Mouse (Mus musculus) heart, embryonic 16.5 days (tissue): ENCODE results near the gene Klk1b21. TPM values are rescaled to one million over a fixed set of nuclear protein-coding genes. Genes with fewer than 3 reads are reported as not detected.
"Not testable (repeated sequence)": the region's sequence is repeated elsewhere in the genome, so short reads cannot be mapped to it uniquely, and the experiment has no call there.

Experiments
- ATAC-seq: fragments of 200-750 bp; cut with Nextera tagmentation; replicated peaks from 2 replicates; pipeline ENCODE4 v1.8.0; 2017; ENCODE audit warnings: moderate number of reproducible peaks; ENCODE audit not compliant: insufficient read depth, low FRiP score; ENCODE audit errors: extremely low read depth
- H3K27ac ChIP-seq: fragments of 300-500 bp; sonication (generic); 2 replicates; pipeline ENCODE4 v1.5.1; 2014; ENCODE audit warnings: mild to moderate bottlenecking, low read length, control low read depth, moderate library complexity
- H3K27me3 ChIP-seq: fragments of 300-500 bp; sonication (generic); 2 replicates; pipeline ENCODE4 v1.6.1; 2014; ENCODE audit warnings: low read length, mixed read lengths; ENCODE audit not compliant: control insufficient read depth, insufficient read depth
- H3K36me3 ChIP-seq: fragments of 300-500 bp; sonication (generic); 2 replicates; pipeline ENCODE4 v1.6.1; 2014; ENCODE audit not compliant: control insufficient read depth, insufficient read depth
- H3K4me1 ChIP-seq: fragments of 300-500 bp; sonication (generic); 2 replicates; pipeline ENCODE4 v1.6.1; 2014; ENCODE audit warnings: low read length, mixed read lengths; ENCODE audit not compliant: control insufficient read depth, insufficient read depth
- H3K4me2 ChIP-seq: fragments of 300-500 bp; sonication (generic); 2 replicates; pipeline ENCODE4 v1.6.1; 2014; ENCODE audit warnings: low read depth, mild to moderate bottlenecking, control low read depth, low read length
- H3K4me3 ChIP-seq: fragments of 300-500 bp; sonication (generic); 2 replicates; pipeline ENCODE4 v1.5.1; 2014; ENCODE audit warnings: mild to moderate bottlenecking, control low read depth, low read length
- H3K9ac ChIP-seq: fragments of 300-500 bp; sonication (generic); 2 replicates; pipeline ENCODE4 v1.6.1; 2014; ENCODE audit warnings: low read length, control low read depth
- H3K9me3 ChIP-seq: fragments of 300-500 bp; sonication (generic); replicated peaks from 2 replicates; pipeline ENCODE4 v1.6.1; 2016; ENCODE audit warnings: low read length; ENCODE audit not compliant: control insufficient read depth
- WGBS: fragments of 180-500 bp; shearing (Covaris S2); extraction: QIAGEN DNeasy Blood & Tissue Kit; methylation state at CpG from one replicate; pipeline ENCODE4 v1.1.7; 2014; 5-methylcytosine and 5-hydroxymethylcytosine counted together
- polyA plus RNA-seq: library from polyadenylated mRNA; unstranded; fragments of >200 nt; fragmentation: Nextera tagmentation; extraction: Ambion mirVana; gene quantifications from 2 replicates; pipeline ENCODE4 v1.2.1, GENCODE M21; 2015

Klk1b21 gene
- not detected in 2 replicates for polyA plus RNA-seq

GRCm38 (mm10) chr7:44102028-44102427, at the start of gene Klk1b21:
Gene Klk1b21, plus strand, starts transcription at chr7:44102328.
- ATAC-seq, H3K4me2 ChIP-seq, H3K4me1 ChIP-seq, H3K4me3 ChIP-seq, H3K27ac ChIP-seq, H3K9ac ChIP-seq, H3K9me3 ChIP-seq, H3K27me3 ChIP-seq, H3K36me3 ChIP-seq: not testable (repeated sequence)
- 64% methylated on average over 3 of the region's 3 CpGs for whole genome bisulfite sequencing

- no peaks in the 10 kb centered on the region for H3K36me3 ChIP-seq
- no peak overlapping the region for H3K4me2 ChIP-seq
- no peak overlapping the region for H3K4me3 ChIP-seq
- H3K9me3 ChIP-seq, result peaks cover 2% of the 10 kb centered on the region; the same call in 1 of the 2 replicates
- no peaks in the 10 kb centered on the region for H3K4me1 ChIP-seq
- H3K27me3 ChIP-seq, result no peaks in the 10 kb centered on the region
- 63% methylated on average over 2 of the region's 2 CpGs for WGBS
- H3K27ac ChIP-seq, result no peak overlapping the region
- ATAC-seq, result no peak
- H3K9ac ChIP-seq, result no peak overlapping the region
Measured at GRCm38 (mm10) chr7:44072117-44072516, 30.0 kb upstream of the Klk1b21 start.

GRCm38 (mm10) chr7:44077703-44078102, 24.4 kb upstream of the Klk1b21 start:
- Histone ChIP-seq H3K27me3 (no peaks in the 10 kb centered on the region), H3K9me3 (no peaks in the 10 kb centered on the region; the same call in 1 of the 2 replicates), H3K36me3 (no peaks in the 10 kb centered on the region), H3K27ac (no peak overlapping the region), H3K4me3 (no peak overlapping the region), H3K9ac (no peak overlapping the region), H3K4me2 (no peak overlapping the region), H3K4me1 (no peaks in the 10 kb centered on the region)
- no peak for ATAC-seq
- WGBS, result 69% methylated on average over 1 of the region's 1 CpGs

GRCm38 (mm10) chr7:44096111-44096510, 6.0 kb upstream of the Klk1b21 start:
- Histone ChIP-seq H3K36me3 (no peaks in the 10 kb centered on the region), H3K4me2 (no peak overlapping the region), H3K27ac (no peak overlapping the region), H3K27me3 (no peaks in the 10 kb centered on the region), H3K4me1 (no peaks in the 10 kb centered on the region), H3K9me3 (no peaks in the 10 kb centered on the region), H3K9ac (no peak overlapping the region), H3K4me3 (no peak overlapping the region)
- no peak for ATAC-seq
- 63% methylated on average over 1 of the region's 1 CpGs for WGBS

GRCm38 (mm10) chr7:44112373-44112772, 10.2 kb downstream of the Klk1b21 start, which contains the start of gene Klk1b22:
Gene Klk1b22, plus strand, starts transcription at chr7:44112673.
- H3K36me3 ChIP-seq, result no peaks in the 10 kb centered on the region
- no peaks in the 10 kb centered on the region for H3K9me3 ChIP-seq
- no peak within 1 kb of the TSS for H3K4me3 ChIP-seq
- no peaks in the 10 kb centered on the region for H3K4me1 ChIP-seq
- WGBS, result 52% methylated on average over 3 of the region's 4 CpGs
- H3K4me2 ChIP-seq, result no peak within 1 kb of the TSS
- no peak within 1 kb of the TSS for H3K27ac ChIP-seq
- H3K9ac ChIP-seq, result no peak within 1 kb of the TSS
- no peaks in the 10 kb centered on the region for H3K27me3 ChIP-seq
- ATAC-seq, result no peak

- Histone ChIP-seq H3K4me1 (no peaks in the 10 kb centered on the region), H3K9ac (no peak overlapping the region), H3K36me3 (no peaks in the 10 kb centered on the region), H3K9me3 (no peaks in the 10 kb centered on the region), H3K27me3 (no peaks in the 10 kb centered on the region), H3K4me2 (no peak overlapping the region), H3K4me3 (no peak overlapping the region), H3K27ac (no peak overlapping the region)
- no peak; the same call in 1 of the 2 replicates for ATAC-seq
- WGBS, result 83% methylated on average over 6 of the region's 6 CpGs
Measured at GRCm38 (mm10) chr7:44123445-44123844, 21.3 kb downstream of the Klk1b21 start.

- Histone ChIP-seq H3K9me3 (no peaks in the 10 kb centered on the region), H3K4me3 (no peak within 1 kb of the TSS), H3K27ac (no peak within 1 kb of the TSS), H3K4me1 (no peaks in the 10 kb centered on the region), H3K4me2 (no peak within 1 kb of the TSS), H3K27me3 (no peaks in the 10 kb centered on the region), H3K9ac (no peak within 1 kb of the TSS), H3K36me3 (no peaks in the 10 kb centered on the region)
- ATAC-seq, result no peak
- 80% methylated on average over 3 of the region's 3 CpGs for WGBS
Measured at GRCm38 (mm10) chr7:44136467-44136866, 34.3 kb downstream of the Klk1b21 start, which contains the start of gene Klk1b16. Gene Klk1b16, plus strand, starts transcription at chr7:44136767.

Other genes starting within 250 kb of the Klk1b21 start
- 0.11 and 0.15 TPM in 2 replicates for gene Klk4, start 221.2 kb upstream of the Klk1b21 start, polyA plus RNA-seq
- gene Klk15, start 168.6 kb upstream of the Klk1b21 start, polyA plus RNA-seq, result not detected in 2 replicates
- gene Klk1b8, start 151.7 kb upstream of the Klk1b21 start, polyA plus RNA-seq, result not detected in 2 replicates
- 0.28 TPM in 1 of 2 replicates, not detected in the other for gene Klk1b1, start 135.6 kb upstream of the Klk1b21 start, polyA plus RNA-seq
- not detected in 2 replicates for gene Klk1b9, start 126.3 kb upstream of the Klk1b21 start, polyA plus RNA-seq
- gene Klk1b11, start 106.5 kb upstream of the Klk1b21 start, polyA plus RNA-seq, result 0.17 TPM in 1 of 2 replicates, not detected in the other
- 0.13 TPM in 1 of 2 replicates, not detected in the other for gene Klk1b26, start 90.2 kb upstream of the Klk1b21 start, polyA plus RNA-seq
- gene Klk1b27, start 50.0 kb upstream of the Klk1b21 start, polyA plus RNA-seq, result not detected in 2 replicates
- not detected in 2 replicates for gene Klk1b22, start 10.3 kb downstream of the Klk1b21 start, polyA plus RNA-seq
- not detected in 2 replicates for gene Klk1b16, start 34.4 kb downstream of the Klk1b21 start, polyA plus RNA-seq
- gene Klk1b24, start 85.9 kb downstream of the Klk1b21 start, polyA plus RNA-seq, result not detected in 2 replicates
- not detected in 2 replicates for gene Klk1b3, start 95.9 kb downstream of the Klk1b21 start, polyA plus RNA-seq
- not detected in 2 replicates for gene Klk1b4, start 105.1 kb downstream of the Klk1b21 start, polyA plus RNA-seq
- gene Klk1b5, start 113.6 kb downstream of the Klk1b21 start, polyA plus RNA-seq, result not detected in 2 replicates
- gene Klk1, start 123.0 kb downstream of the Klk1b21 start, polyA plus RNA-seq, result 0.25 TPM in 1 of 2 replicates, not detected in the other
- not detected in 2 replicates for gene Gm36864, start 133.8 kb downstream of the Klk1b21 start, polyA plus RNA-seq
- gene 1700028J19Rik, start 144.4 kb downstream of the Klk1b21 start, polyA plus RNA-seq, result 0.95 and 1.2 TPM in 2 replicates
- gene 2410002F23Rik, start 144.4 kb downstream of the Klk1b21 start, polyA plus RNA-seq, result 73.1 and 78.4 TPM in 2 replicates
- not detected in 2 replicates for gene Acp4, start 155.1 kb downstream of the Klk1b21 start, polyA plus RNA-seq
- gene Gm15517, start 159.1 kb downstream of the Klk1b21 start, polyA plus RNA-seq, result not detected in 2 replicates
- gene Clec11a, start 204.6 kb downstream of the Klk1b21 start, polyA plus RNA-seq, result 1.4 and 1.8 TPM in 2 replicates
- 0.55 and 0.66 TPM in 2 replicates for gene Shank1, start 207.9 kb downstream of the Klk1b21 start, polyA plus RNA-seq